Mouse (Mus musculus) hindbrain, embryonic 13.5 days (tissue): ENCODE results near the gene Gm20431. TPM values are rescaled to one million over a fixed set of nuclear protein-coding genes. Genes with fewer than 3 reads are reported as not detected.

ENCODE experiments used
- ATAC-seq: fragments of 200-750 bp; cut with Nextera tagmentation; 2 replicates; pipeline ENCODE4 v1.8.0; 2017; ENCODE audit warnings: moderate TSS enrichment; ENCODE audit not compliant: low FRiP score
- H3K27ac ChIP-seq: fragments of 300-500 bp; sonication (generic); 2 replicates; pipeline ENCODE4 v1.5.1; 2015; ENCODE audit warnings: inconsistent platforms, mild to moderate bottlenecking, moderate library complexity
- H3K27me3 ChIP-seq: fragments of 300-500 bp; sonication (generic); 2 replicates; pipeline ENCODE4 v1.6.1; 2015; ENCODE audit warnings: mild to moderate bottlenecking, inconsistent platforms
- H3K36me3 ChIP-seq: fragments of 300-500 bp; sonication (generic); 2 replicates; pipeline ENCODE4 v1.6.1; 2015; ENCODE audit warnings: mild to moderate bottlenecking, inconsistent platforms
- H3K4me1 ChIP-seq: fragments of 300-500 bp; sonication (generic); replicated peaks from 2 replicates; pipeline ENCODE4 v1.6.1; 2015; ENCODE audit warnings: inconsistent platforms
- H3K4me2 ChIP-seq: fragments of 300-500 bp; sonication (generic); 2 replicates; pipeline ENCODE4 v1.6.1; 2015; ENCODE audit warnings: inconsistent platforms, mild to moderate bottlenecking, moderate library complexity
- H3K4me3 ChIP-seq: fragments of 300-500 bp; sonication (generic); 2 replicates; pipeline ENCODE4 v1.5.1; 2015; ENCODE audit warnings: mild to moderate bottlenecking, inconsistent platforms
- H3K9ac ChIP-seq: fragments of 300-500 bp; sonication (generic); 2 replicates; pipeline ENCODE4 v1.6.1; 2015; ENCODE audit warnings: mild to moderate bottlenecking, inconsistent platforms
- H3K9me3 ChIP-seq: fragments of 300-500 bp; sonication (generic); 2 replicates; pipeline ENCODE4 v1.6.1; 2016; ENCODE audit warnings: inconsistent platforms
- WGBS: fragments of 180-500 bp; shearing (Covaris S2); methylation state at CpG from one replicate; pipeline ENCODE4 v1.1.7; 2015; 5-methylcytosine and 5-hydroxymethylcytosine counted together
- polyA plus RNA-seq: library from polyadenylated mRNA; unstranded; fragments of >200 nt; fragmentation: Nextera tagmentation; extraction: Ambion mirVana; gene quantifications from 2 replicates; pipeline ENCODE4 v1.2.1, GENCODE M21; 2015

Gm20431 gene
- polyA plus RNA-seq, 1 experiment from 2014 or later = 11.0 TPM

GRCm38 (mm10) chr2:167599195-167599594, 62.1 kb downstream of the Gm20431 start:
- peaks cover 56% of the 10 kb centered on the region for H3K27me3 ChIP-seq
- H3K4me2 ChIP-seq = no peak overlapping the region
- H3K4me1 ChIP-seq = peaks cover 26% of the 10 kb centered on the region
- WGBS = 69% methylated on average over 5 of the region's 5 CpGs
- ATAC-seq = no peak
- no peak overlapping the region for H3K9ac ChIP-seq
- no peak overlapping the region for H3K27ac ChIP-seq
- no peaks in the 10 kb centered on the region for H3K36me3 ChIP-seq
- H3K4me3 ChIP-seq = no peak overlapping the region
- no peaks in the 10 kb centered on the region for H3K9me3 ChIP-seq

GRCm38 (mm10) chr2:167597492-167598186, 63.7 kb downstream of the Gm20431 start:
- 28% methylated on average over 38 of the region's 40 CpGs for WGBS
- Histone ChIP-seq H3K27ac (no peak overlapping the region), H3K4me2 (peak overlapping the region; percentile 44), H3K4me3 (peak overlapping the region; percentile 11; the same call in 1 of the 2 replicates), H3K36me3 (no peaks in the 10 kb centered on the region), H3K9me3 (no peaks in the 10 kb centered on the region), H3K27me3 (peaks cover 48% of the 10 kb centered on the region), H3K9ac (peak overlapping the region; percentile 62), H3K4me1 (peaks cover 28% of the 10 kb centered on the region)
- ATAC-seq = no peak

GRCm38 (mm10) chr2:167596726-167597491, 64.4 kb downstream of the Gm20431 start:
- Histone ChIP-seq H3K4me3 (no peak overlapping the region), H3K27me3 (peaks cover 40% of the 10 kb centered on the region), H3K27ac (peak overlapping the region; percentile 67), H3K9ac (peak overlapping the region; percentile 62), H3K36me3 (no peaks in the 10 kb centered on the region), H3K4me1 (peaks cover 28% of the 10 kb centered on the region), H3K4me2 (peak overlapping the region; percentile 44), H3K9me3 (no peaks in the 10 kb centered on the region)
- WGBS = 31% methylated on average over 27 of the region's 27 CpGs
- ATAC-seq = peak; percentile 29

- Histone ChIP-seq H3K4me1 (peaks cover 28% of the 10 kb centered on the region), H3K4me3 (no peak overlapping the region), H3K27me3 (peaks cover 38% of the 10 kb centered on the region), H3K36me3 (no peaks in the 10 kb centered on the region), H3K27ac (no peak overlapping the region), H3K9me3 (no peaks in the 10 kb centered on the region), H3K4me2 (no peak overlapping the region), H3K9ac (no peak overlapping the region)
- no peak for ATAC-seq
- WGBS = 43% methylated on average over 2 of the region's 4 CpGs
Observed at GRCm38 (mm10) chr2:167596262-167596661, 65.0 kb downstream of the Gm20431 start.

GRCm38 (mm10) chr2:167595761-167596171, 65.5 kb downstream of the Gm20431 start:
- WGBS = 45% methylated on average over 14 of the region's 14 CpGs

GRCm38 (mm10) chr2:167594444-167594934, 66.8 kb downstream of the Gm20431 start:
- no peak overlapping the region for H3K4me2 ChIP-seq
- WGBS = 34% methylated on average over 10 of the region's 10 CpGs
- H3K4me3 ChIP-seq = no peak overlapping the region
- no peak overlapping the region for H3K9ac ChIP-seq
- peaks cover 30% of the 10 kb centered on the region for H3K27me3 ChIP-seq
- no peak for ATAC-seq
- no peaks in the 10 kb centered on the region for H3K36me3 ChIP-seq
- H3K27ac ChIP-seq = no peak overlapping the region; the same call in 1 of the 2 replicates
- H3K9me3 ChIP-seq = no peaks in the 10 kb centered on the region
- peaks cover 28% of the 10 kb centered on the region for H3K4me1 ChIP-seq

More at GRCm38 (mm10) chr2:167595761-167596171, 65.5 kb downstream of the Gm20431 start:
- Histone ChIP-seq H3K9ac (no peak overlapping the region), H3K36me3 (no peaks in the 10 kb centered on the region), H3K27ac (no peak overlapping the region), H3K4me3 (no peak overlapping the region), H3K27me3 (peaks cover 38% of the 10 kb centered on the region), H3K9me3 (no peaks in the 10 kb centered on the region), H3K4me2 (no peak overlapping the region), H3K4me1 (peaks cover 28% of the 10 kb centered on the region)
- no peak for ATAC-seq

GRCm38 (mm10) chr2:167593551-167594250, 67.6 kb downstream of the Gm20431 start:
- no peak for ATAC-seq
- WGBS = 81% methylated on average over 4 of the region's 4 CpGs
- Histone ChIP-seq H3K36me3 (no peaks in the 10 kb centered on the region), H3K9me3 (no peaks in the 10 kb centered on the region), H3K27ac (no peak overlapping the region), H3K9ac (no peak overlapping the region), H3K4me2 (no peak overlapping the region), H3K4me1 (peaks cover 36% of the 10 kb centered on the region), H3K4me3 (no peak overlapping the region), H3K27me3 (peaks cover 30% of the 10 kb centered on the region)

GRCm38 (mm10) chr2:167588774-167589577, 72.3 kb downstream of the Gm20431 start:
- Histone ChIP-seq H3K27ac (0 out of 2 replicates have a peak overlapping the region, but pooled peaks have one; percentile 46), H3K4me3 (no peak overlapping the region), H3K27me3 (no peaks in the 10 kb centered on the region; the same call in 1 of the 2 replicates), H3K4me1 (peaks cover 21% of the 10 kb centered on the region; the same call in 1 of the 2 replicates), H3K4me2 (peak overlapping the region; percentile 33), H3K9me3 (no peaks in the 10 kb centered on the region), H3K36me3 (no peaks in the 10 kb centered on the region), H3K9ac (no peak overlapping the region)
- WGBS = 10% methylated on average over 21 of the region's 21 CpGs
- ATAC-seq = no peak

- WGBS = 25% methylated on average over 9 of the region's 9 CpGs
- no peak overlapping the region for H3K4me2 ChIP-seq
- no peaks in the 10 kb centered on the region for H3K36me3 ChIP-seq
- no peak overlapping the region for H3K4me3 ChIP-seq
- no peak overlapping the region for H3K27ac ChIP-seq
- H3K9me3 ChIP-seq = no peaks in the 10 kb centered on the region
- H3K27me3 ChIP-seq = no peaks in the 10 kb centered on the region; the same call in 1 of the 2 replicates
- peaks cover 30% of the 10 kb centered on the region for H3K4me1 ChIP-seq
- no peak for ATAC-seq
- no peak overlapping the region for H3K9ac ChIP-seq
Observed at GRCm38 (mm10) chr2:167586976-167587375, 74.3 kb downstream of the Gm20431 start.

GRCm38 (mm10) chr2:167586041-167586440, 75.3 kb downstream of the Gm20431 start:
- H3K4me1 ChIP-seq = peaks cover 30% of the 10 kb centered on the region
- H3K4me2 ChIP-seq = no peak overlapping the region
- H3K36me3 ChIP-seq = no peaks in the 10 kb centered on the region
- no peak overlapping the region; the same call in 1 of the 2 replicates for H3K27ac ChIP-seq
- ATAC-seq = no peak
- 23% methylated on average over 8 of the region's 8 CpGs for WGBS
- H3K9ac ChIP-seq = no peak overlapping the region
- no peaks in the 10 kb centered on the region; the same call in 1 of the 2 replicates for H3K27me3 ChIP-seq
- H3K4me3 ChIP-seq = no peak overlapping the region
- H3K9me3 ChIP-seq = no peaks in the 10 kb centered on the region

- Histone ChIP-seq H3K4me2 (no peak overlapping the region), H3K36me3 (no peaks in the 10 kb centered on the region), H3K27ac (no peak overlapping the region), H3K9ac (no peak overlapping the region), H3K4me1 (peaks cover 30% of the 10 kb centered on the region), H3K9me3 (no peaks in the 10 kb centered on the region), H3K27me3 (no peaks in the 10 kb centered on the region; the same call in 1 of the 2 replicates), H3K4me3 (no peak overlapping the region)
- WGBS = 78% methylated on average over 2 of the region's 2 CpGs
- ATAC-seq = no peak
Observed at GRCm38 (mm10) chr2:167585273-167585672, 76.0 kb downstream of the Gm20431 start.
